Mouse (Mus musculus): Measurements from ENCODE around the gene Flvcr2.

Flvcr2 gene

GRCm38 (mm10) chr12:85859511-85860189 is 113.3 kb downstream of the Flvcr2 start:
- no peak for DNase-seq (ENCODE audit: low spot score)

- DNase-seq (ENCODE audit: low spot score): no peak
Measured at GRCm38 (mm10) chr12:85862514-85862913, 116.2 kb downstream of the Flvcr2 start.

All from T-cell, adult 2 months (primary cell).